Mouse (Mus musculus): ENCODE data around the gene Foxo6.

DNA sequence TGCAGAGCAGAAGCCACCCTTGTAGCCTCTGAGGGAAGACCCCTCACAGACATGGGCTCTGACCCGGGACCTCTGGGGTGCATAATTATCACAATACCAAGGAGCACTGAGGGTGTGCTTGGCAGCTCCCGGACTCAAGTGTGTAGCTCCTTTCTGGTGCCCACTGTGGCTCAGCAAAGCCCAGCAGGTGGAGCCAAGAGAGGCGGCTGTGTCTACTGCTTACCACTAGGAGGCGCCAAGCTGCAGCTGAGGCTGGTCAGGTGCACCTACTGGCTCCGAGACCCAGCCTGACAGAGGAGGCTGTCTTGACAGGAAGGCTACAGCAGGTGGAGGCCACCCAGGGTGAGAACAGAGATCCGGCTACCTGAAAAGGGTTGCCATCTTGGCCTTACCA lies 56.9 kb downstream of the Foxo6 start:
- peak; percentile 63; the same call in 1 of the 2 replicates for TF ChIP-seq CTCF (IDR thresholded peaks at IDR 0.05; ENCODE audit: extremely low read depth, insufficient read depth, insufficient read length, insufficient replicate concordance)
- TF ChIP-seq POLR2A (IDR thresholded peaks at IDR 0.05; ENCODE audit: low read depth, low read length) = no peak

Data from spleen, adult 2 months (tissue).